Mouse (Mus musculus) neural tube, embryonic 14.5 days (tissue): Measurements from ENCODE around the gene Hist1h2bk. TPM values are rescaled to one million over a fixed set of nuclear protein-coding genes. Genes with fewer than 3 reads are reported as not detected.

Source experiments
- ATAC-seq: fragments of 200-750 bp; cut with Nextera tagmentation; 2 replicates; pipeline ENCODE4 v1.8.0; 2017; ENCODE audit warnings: low read depth, mild to moderate bottlenecking, moderate TSS enrichment, moderate library complexity
- H3K27ac ChIP-seq: fragments of 300-500 bp; sonication (generic); 2 replicates; pipeline ENCODE4 v1.5.1; 2014; ENCODE audit warnings: low read depth, mild to moderate bottlenecking, control low read depth, low read length, moderate library complexity, mixed read lengths
- H3K27me3 ChIP-seq: fragments of 300-500 bp; sonication (generic); 2 replicates; pipeline ENCODE4 v1.6.1; 2014; ENCODE audit warnings: low read length; ENCODE audit not compliant: control insufficient read depth, insufficient read depth
- H3K36me3 ChIP-seq: fragments of 300-500 bp; sonication (generic); 2 replicates; pipeline ENCODE4 v1.6.1; 2014; ENCODE audit warnings: low read length, mixed read lengths; ENCODE audit not compliant: control insufficient read depth, insufficient read depth
- H3K4me1 ChIP-seq: fragments of 300-500 bp; sonication (generic); 2 replicates; pipeline ENCODE4 v1.6.1; 2014; ENCODE audit warnings: low read length; ENCODE audit not compliant: control insufficient read depth, insufficient read depth
- H3K4me2 ChIP-seq: fragments of 300-500 bp; sonication (generic); 2 replicates; pipeline ENCODE4 v1.6.1; 2014; ENCODE audit warnings: mild to moderate bottlenecking, low read depth, low read length, control low read depth
- H3K4me3 ChIP-seq: fragments of 300-500 bp; sonication (generic); 2 replicates; pipeline ENCODE4 v1.5.1; 2014; ENCODE audit warnings: low read depth, low read length, control low read depth, mixed read lengths
- H3K9ac ChIP-seq: fragments of 300-500 bp; sonication (generic); replicated peaks from 2 replicates; pipeline ENCODE4 v1.6.1; 2014; ENCODE audit warnings: low read depth, mild to moderate bottlenecking, control low read depth, low read length, mixed read lengths
- H3K9me3 ChIP-seq: fragments of 300-500 bp; sonication (generic); 2 replicates; pipeline ENCODE4 v1.6.1; 2016; ENCODE audit warnings: low read length; ENCODE audit not compliant: control insufficient read depth
- WGBS: fragments of 180-500 bp; shearing (Covaris S2); extraction: QIAGEN DNeasy Blood & Tissue Kit; methylation state at CpG from one replicate; pipeline ENCODE4 v1.1.7; 2014; 5-methylcytosine and 5-hydroxymethylcytosine counted together
- polyA plus RNA-seq: library from polyadenylated mRNA; unstranded; fragments of >200 nt; fragmentation: Nextera tagmentation; extraction: Ambion mirVana; gene quantifications from 2 replicates; pipeline ENCODE4 v1.2.1, GENCODE M21; 2014

Gene Hist1h2bk
- polyA plus RNA-seq, 1 experiment from 2014 or later, result not detected

DNA sequence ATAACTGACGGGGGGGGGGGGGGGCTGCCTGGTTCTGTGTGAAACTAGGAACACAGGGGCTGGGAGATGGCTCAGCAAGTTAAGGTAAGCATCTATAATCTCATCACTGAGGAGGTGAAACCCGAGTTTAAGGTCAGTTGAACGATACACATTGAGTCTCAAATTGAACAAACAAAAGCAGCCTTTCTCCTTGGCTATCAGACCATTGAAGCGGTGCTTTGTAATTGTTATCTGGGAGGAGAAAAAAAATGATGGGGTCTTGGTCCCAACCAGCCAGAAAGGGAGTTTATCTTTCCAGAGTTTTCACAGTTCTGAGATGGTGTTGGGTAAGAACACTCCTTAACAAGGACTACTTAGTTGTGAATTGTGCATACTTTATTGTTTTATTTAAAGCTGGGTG is 37.8 kb upstream of the Hist1h2bk start:
- WGBS, result 8% methylated on average over 4 of the region's 4 CpGs
- no peak overlapping the region for H3K9ac ChIP-seq
- H3K4me3 ChIP-seq, result no peak overlapping the region
- no peaks in the 10 kb centered on the region for H3K36me3 ChIP-seq
- no peaks in the 10 kb centered on the region for H3K4me1 ChIP-seq
- H3K27me3 ChIP-seq, result peaks cover 80% of the 10 kb centered on the region
- H3K9me3 ChIP-seq, result no peaks in the 10 kb centered on the region
- no peak overlapping the region for H3K4me2 ChIP-seq
- ATAC-seq, result no peak
- H3K27ac ChIP-seq, result no peak overlapping the region

DNA sequence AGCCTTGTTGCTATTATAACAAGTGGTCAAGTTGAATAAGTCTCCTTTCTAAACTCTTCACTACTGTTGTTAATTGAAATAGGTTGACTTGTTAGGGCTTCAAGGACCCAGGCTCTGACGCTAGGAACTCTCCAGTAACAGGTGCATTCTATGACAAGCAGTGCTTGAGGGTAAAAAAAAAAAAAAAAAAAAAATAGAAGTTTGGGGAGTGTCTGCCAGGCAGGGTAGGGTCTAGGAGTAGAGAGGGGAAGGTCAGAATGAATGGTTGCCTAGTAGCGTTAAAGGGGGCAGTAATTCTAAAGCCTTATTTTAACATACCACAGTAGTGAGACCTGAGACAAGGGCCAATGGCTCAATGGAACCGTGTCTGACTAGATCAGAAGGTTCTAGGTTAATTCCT is 37.3 kb upstream of the Hist1h2bk start:
- no peaks in the 10 kb centered on the region for H3K36me3 ChIP-seq

DNA sequence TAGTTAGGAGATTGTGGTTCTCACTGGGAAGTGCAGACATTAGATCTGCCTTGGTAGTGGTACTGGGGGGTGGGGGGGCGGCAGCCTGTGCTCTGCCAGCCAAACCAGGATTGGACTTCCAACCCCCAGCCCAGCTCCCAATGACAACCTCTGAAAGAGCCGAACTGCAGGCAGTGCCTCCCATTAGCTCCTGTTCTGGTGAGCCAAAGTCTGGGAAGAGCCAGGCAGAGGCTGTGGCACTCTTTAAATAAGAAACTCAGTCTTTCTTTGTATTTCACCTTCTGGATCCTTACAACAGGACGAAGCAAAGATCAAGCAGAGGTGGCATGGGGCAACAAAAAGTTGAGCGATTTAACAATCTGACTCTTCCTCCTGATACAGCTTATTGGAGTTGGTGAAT is 36.5 kb upstream of the Hist1h2bk start:
- Histone ChIP-seq H3K4me1 (no peaks in the 10 kb centered on the region), H3K9me3 (no peaks in the 10 kb centered on the region), H3K9ac (no peak overlapping the region), H3K4me3 (no peak overlapping the region), H3K36me3 (no peaks in the 10 kb centered on the region), H3K27ac (no peak overlapping the region), H3K4me2 (no peak overlapping the region), H3K27me3 (peaks cover 82% of the 10 kb centered on the region)
- no peak for ATAC-seq
- 46% methylated on average over 4 of the region's 4 CpGs for WGBS

More for the DNA sequence above, 37.3 kb upstream of the Hist1h2bk start:
- ATAC-seq, result no peak
- Histone ChIP-seq H3K27me3 (peaks cover 82% of the 10 kb centered on the region), H3K4me1 (no peaks in the 10 kb centered on the region), H3K4me3 (no peak overlapping the region), H3K9ac (no peak overlapping the region), H3K27ac (no peak overlapping the region), H3K9me3 (no peaks in the 10 kb centered on the region), H3K4me2 (no peak overlapping the region)
- 21% methylated on average over 3 of the region's 3 CpGs for WGBS

DNA sequence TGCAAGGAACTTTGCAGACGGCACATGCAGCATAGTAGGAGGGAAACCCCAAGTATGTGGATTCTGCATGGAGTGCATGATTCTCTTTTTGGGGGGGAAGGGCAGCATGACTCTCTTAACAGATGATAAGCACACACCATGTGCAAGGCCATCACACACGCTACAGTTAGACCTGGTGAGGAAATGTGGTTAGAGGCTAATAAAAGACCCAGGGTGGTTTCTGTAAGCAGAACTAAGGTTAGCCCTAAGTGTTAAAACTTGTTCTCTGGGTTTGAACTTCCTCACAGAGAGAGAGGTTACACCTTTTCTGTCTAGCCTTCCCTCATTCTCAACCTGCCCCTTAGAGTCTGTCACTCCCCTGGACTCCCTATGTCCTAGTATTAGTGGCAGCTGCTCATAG is 34.3 kb upstream of the Hist1h2bk start:
- Histone ChIP-seq H3K4me1 (peaks cover 8% of the 10 kb centered on the region; the same call in 1 of the 2 replicates), H3K36me3 (no peaks in the 10 kb centered on the region), H3K4me3 (no peak overlapping the region), H3K27ac (no peak overlapping the region), H3K9ac (no peak overlapping the region), H3K4me2 (no peak overlapping the region), H3K9me3 (no peaks in the 10 kb centered on the region), H3K27me3 (peaks cover 87% of the 10 kb centered on the region)
- WGBS, result 62% methylated on average over 2 of the region's 2 CpGs
- ATAC-seq, result no peak

DNA sequence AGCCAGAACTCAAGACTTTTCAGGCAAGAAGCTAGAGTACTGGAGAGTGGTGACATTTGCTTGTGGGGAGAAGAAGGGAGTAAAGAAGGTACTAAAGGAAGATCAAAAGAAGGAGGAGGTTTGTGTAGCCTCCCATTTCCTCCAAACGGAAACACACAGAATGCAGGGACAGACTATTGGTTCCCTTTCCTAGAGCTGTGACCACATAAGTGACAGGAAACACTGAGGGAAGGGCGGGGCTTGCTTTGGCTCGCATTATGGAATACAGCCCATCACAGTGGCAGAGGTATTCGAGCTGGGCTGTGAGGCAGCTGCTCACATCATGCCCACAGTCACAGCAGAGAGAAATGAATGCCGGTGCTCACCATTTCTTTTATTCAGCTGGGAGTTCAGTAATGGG is 33.8 kb upstream of the Hist1h2bk start:
- H3K9me3 ChIP-seq, result no peaks in the 10 kb centered on the region
- WGBS, result 26% methylated on average over 5 of the region's 5 CpGs
- H3K4me2 ChIP-seq, result no peak overlapping the region
- ATAC-seq, result no peak
- no peak overlapping the region for H3K9ac ChIP-seq
- H3K4me3 ChIP-seq, result no peak overlapping the region
- H3K4me1 ChIP-seq, result peaks cover 13% of the 10 kb centered on the region
- H3K27me3 ChIP-seq, result peaks cover 88% of the 10 kb centered on the region
- H3K36me3 ChIP-seq, result no peaks in the 10 kb centered on the region
- no peak overlapping the region for H3K27ac ChIP-seq

DNA sequence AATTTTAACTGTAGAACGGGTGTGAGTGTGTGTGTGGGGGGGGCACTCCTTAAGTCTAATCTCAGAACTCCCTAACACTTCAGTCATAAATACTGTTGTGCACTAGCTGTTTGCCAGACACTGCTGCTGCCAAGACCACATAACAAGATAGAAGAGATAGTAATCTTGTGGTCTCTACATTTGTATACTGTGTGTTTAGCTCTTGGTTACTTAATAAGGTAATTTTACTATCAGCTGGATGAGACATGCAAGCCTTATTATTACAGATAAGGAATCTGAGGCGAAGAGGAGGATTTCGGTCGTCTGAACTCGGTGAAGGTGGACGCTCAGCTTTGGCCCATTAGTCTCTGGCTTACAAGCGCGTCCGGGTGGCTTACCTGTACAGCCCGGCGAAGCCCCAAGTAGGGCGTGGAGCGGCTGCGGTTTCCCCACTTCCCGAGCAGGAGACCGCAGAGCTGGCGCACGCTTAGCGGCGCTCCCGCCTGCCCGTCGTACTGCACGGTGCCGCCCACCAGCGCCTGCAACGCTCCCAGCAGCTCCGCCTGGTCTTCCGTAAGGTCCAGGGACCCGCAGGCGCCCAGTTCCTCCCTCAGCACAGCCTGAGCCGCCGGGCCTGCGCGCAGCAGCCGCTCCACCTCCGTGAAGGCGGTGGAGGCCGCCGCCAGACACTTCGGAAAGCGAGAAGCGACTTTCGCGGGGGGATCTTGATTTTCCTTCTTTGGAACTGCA is 29.9 kb upstream of the Hist1h2bk start:
- 1% methylated on average over 45 of the region's 45 CpGs for WGBS
- H3K36me3 ChIP-seq, result no peaks in the 10 kb centered on the region
- H3K4me2 ChIP-seq, result peak overlapping the region; percentile 55
- H3K27me3 ChIP-seq, result peaks cover 93% of the 10 kb centered on the region
- H3K4me3 ChIP-seq, result peak overlapping the region; percentile 27
- peaks cover 15% of the 10 kb centered on the region for H3K4me1 ChIP-seq
- peak overlapping the region; percentile 28; the same call in 1 of the 2 replicates for H3K9ac ChIP-seq
- ATAC-seq, result peak; percentile 62; the same call in 1 of the 2 replicates
- H3K9me3 ChIP-seq, result no peaks in the 10 kb centered on the region
- H3K27ac ChIP-seq, result no peak overlapping the region

DNA sequence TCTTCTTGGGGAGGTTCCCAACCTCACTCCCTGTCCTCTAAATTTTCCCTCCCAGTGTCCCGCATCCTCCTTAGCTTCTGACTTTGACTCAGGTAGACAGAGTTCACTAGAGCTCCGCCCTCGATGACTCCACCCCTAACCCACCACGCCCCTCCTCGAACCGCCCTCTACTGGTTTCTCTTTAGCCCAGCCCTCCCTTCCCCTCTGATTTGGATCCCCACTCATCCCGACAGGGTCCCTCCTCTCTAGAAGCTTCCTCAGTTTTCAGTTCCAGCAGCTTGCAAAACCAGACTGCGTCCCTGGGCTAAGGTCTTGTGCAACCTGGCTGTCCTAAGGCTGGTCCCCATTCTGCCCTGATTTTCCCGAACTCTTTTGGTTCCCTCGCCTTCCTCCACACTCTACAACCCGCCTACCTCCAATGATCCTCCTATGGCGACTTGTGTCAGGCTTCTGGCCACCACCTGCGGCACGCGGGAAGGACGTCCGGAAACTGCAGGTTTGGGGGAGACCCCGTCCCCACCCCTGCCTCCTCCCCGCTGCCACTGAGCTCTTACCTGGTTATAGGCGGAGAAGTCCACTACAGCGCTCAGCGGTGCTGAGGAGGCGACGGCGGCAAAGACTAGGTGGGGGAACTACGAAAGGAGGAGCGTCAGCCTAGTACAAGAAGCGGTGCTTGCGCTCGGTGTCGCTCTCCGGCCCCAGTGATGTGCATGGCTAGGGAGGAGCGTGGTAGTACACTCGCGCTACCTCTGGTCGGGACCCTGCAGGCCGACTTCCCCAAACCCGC is 29.1 kb upstream of the Hist1h2bk start:
- WGBS, result under 1% methylated on average over 38 of the region's 38 CpGs

DNA sequence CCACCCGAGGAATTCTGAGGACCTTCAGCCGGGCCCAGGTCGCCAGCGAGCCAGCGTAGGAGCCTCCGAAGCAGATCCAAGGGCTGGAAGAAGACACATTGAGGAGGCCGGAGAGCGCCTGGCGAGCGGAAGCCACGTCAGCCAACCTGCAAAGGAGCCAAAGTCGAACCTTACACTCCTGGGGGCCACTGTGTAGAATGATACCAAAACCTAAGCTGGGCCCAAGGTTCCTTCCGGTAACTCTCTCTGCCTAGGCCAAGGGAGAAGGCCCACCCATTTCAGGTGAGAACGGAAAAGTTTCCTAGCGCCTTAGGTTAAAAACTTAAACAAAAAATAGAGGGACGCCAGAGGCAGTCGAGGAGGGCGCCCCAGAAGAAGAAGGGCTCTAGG is 28.6 kb upstream of the Hist1h2bk start:
- Histone ChIP-seq H3K4me3 (no peak overlapping the region), H3K36me3 (no peaks in the 10 kb centered on the region), H3K27me3 (peaks cover 88% of the 10 kb centered on the region), H3K27ac (no peak overlapping the region), H3K4me2 (peak overlapping the region; percentile 55; the same call in 1 of the 2 replicates), H3K9me3 (no peaks in the 10 kb centered on the region), H3K4me1 (peaks cover 15% of the 10 kb centered on the region), H3K9ac (no peak overlapping the region)
- 4% methylated on average over 18 of the region's 18 CpGs for WGBS
- ATAC-seq, result no peak

More for the DNA sequence above, 29.1 kb upstream of the Hist1h2bk start:
- Histone ChIP-seq H3K4me2 (peak overlapping the region; percentile 55), H3K4me1 (peaks cover 15% of the 10 kb centered on the region), H3K36me3 (no peaks in the 10 kb centered on the region), H3K4me3 (peak overlapping the region; percentile 27), H3K27ac (no peak overlapping the region), H3K27me3 (peaks cover 90% of the 10 kb centered on the region), H3K9ac (peak overlapping the region; percentile 28; the same call in 1 of the 2 replicates), H3K9me3 (no peaks in the 10 kb centered on the region)
- ATAC-seq, result peak; percentile 33; the same call in 1 of the 2 replicates

DNA sequence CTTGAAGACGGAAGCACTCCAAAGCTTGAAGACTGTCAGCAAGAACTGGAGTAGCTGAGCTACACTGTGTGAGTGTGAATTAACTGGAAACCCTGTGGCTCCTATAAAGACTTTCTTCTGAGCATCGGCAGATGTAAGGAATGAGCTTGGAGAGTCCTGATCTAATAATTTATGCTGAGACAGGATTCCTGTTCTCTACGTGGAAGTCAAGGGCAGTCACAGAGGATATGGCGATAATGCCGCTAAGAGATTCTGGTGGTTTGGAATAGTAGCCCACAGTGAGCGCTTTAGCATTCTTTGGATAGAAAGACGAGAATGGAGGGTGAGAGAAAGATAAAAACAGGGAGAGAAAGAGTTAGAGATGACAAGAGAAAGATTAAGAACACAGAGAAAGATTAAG is 27.8 kb upstream of the Hist1h2bk start:
- no peak overlapping the region for H3K27ac ChIP-seq
- 55% methylated on average over 7 of the region's 7 CpGs for WGBS
- no peaks in the 10 kb centered on the region for H3K36me3 ChIP-seq
- H3K4me3 ChIP-seq, result no peak overlapping the region
- H3K4me1 ChIP-seq, result peaks cover 15% of the 10 kb centered on the region
- no peak for ATAC-seq
- H3K4me2 ChIP-seq, result no peak overlapping the region
- no peak overlapping the region for H3K9ac ChIP-seq
- peaks cover 88% of the 10 kb centered on the region for H3K27me3 ChIP-seq
- H3K9me3 ChIP-seq, result no peaks in the 10 kb centered on the region
